Mouse (Mus musculus) intestine, embryonic 14.5 days (tissue): Measurements from ENCODE around the gene Tgds. TPM values are rescaled to one million over a fixed set of nuclear protein-coding genes. Genes with fewer than 3 reads are reported as not detected.
"Not testable (repeated sequence)": the region's sequence is repeated elsewhere in the genome, so short reads cannot be mapped to it uniquely, and the experiment has no call there.

ENCODE experiments used
- ATAC-seq: fragments of 200-750 bp; cut with Nextera tagmentation; replicated peaks from 2 replicates; pipeline ENCODE4 v1.8.0; 2017; ENCODE audit warnings: low read depth, moderate number of reproducible peaks, moderate TSS enrichment, moderate library complexity; ENCODE audit not compliant: low FRiP score, low TSS enrichment
- DNase-seq: peaks from one replicate; pipeline ENCODE4 v3.0.0-alpha.2; 2018; ENCODE audit warnings: low spot score
- H3K27ac ChIP-seq: fragments of 300-500 bp; sonication (generic); 2 replicates; pipeline ENCODE4 v1.5.1; 2014; ENCODE audit warnings: low read depth, mild to moderate bottlenecking, control low read depth
- H3K27me3 ChIP-seq: fragments of 300-500 bp; sonication (generic); replicated peaks from 2 replicates; pipeline ENCODE4 v1.6.1; 2014; ENCODE audit warnings: low read length, control low read depth; ENCODE audit not compliant: control insufficient read depth, insufficient read depth
- H3K36me3 ChIP-seq: fragments of 300-500 bp; sonication (generic); 2 replicates; pipeline ENCODE4 v1.6.1; 2014; ENCODE audit warnings: low read length, control low read depth; ENCODE audit not compliant: control insufficient read depth, insufficient read depth
- H3K4me1 ChIP-seq: fragments of 300-500 bp; sonication (generic); replicated peaks from 2 replicates; pipeline ENCODE4 v1.6.1; 2014; ENCODE audit warnings: low read length, control low read depth, mixed read lengths; ENCODE audit not compliant: control insufficient read depth, insufficient read depth
- H3K4me2 ChIP-seq: fragments of 300-500 bp; sonication (generic); 2 replicates; pipeline ENCODE4 v1.6.1; 2014; ENCODE audit warnings: low read length
- H3K4me3 ChIP-seq: fragments of 300-500 bp; sonication (generic); 2 replicates; pipeline ENCODE4 v1.5.1; 2014; ENCODE audit warnings: low read depth, low read length, control low read depth, mixed read lengths
- H3K9ac ChIP-seq: fragments of 300-500 bp; sonication (generic); 2 replicates; pipeline ENCODE4 v1.6.1; 2014; ENCODE audit warnings: mild to moderate bottlenecking, low read length
- H3K9me3 ChIP-seq: fragments of 300-500 bp; sonication (generic); 2 replicates; pipeline ENCODE4 v1.6.1; 2016; ENCODE audit warnings: low read length, control low read depth; ENCODE audit not compliant: control insufficient read depth
- WGBS: fragments of 180-500 bp; shearing (Covaris S2); extraction: QIAGEN DNeasy Blood & Tissue Kit; methylation state at CpG from one replicate; pipeline ENCODE4 v1.1.7; 2014; 5-methylcytosine and 5-hydroxymethylcytosine counted together
- polyA plus RNA-seq: library from polyadenylated mRNA; unstranded; fragments of >200 nt; fragmentation: Nextera tagmentation; extraction: Ambion mirVana; gene quantifications from 2 replicates; pipeline ENCODE4 v1.2.1, GENCODE M21; 2014

Gene Tgds
- polyA plus RNA-seq, 1 experiment from 2014 or later: 32.9 TPM

- Histone ChIP-seq H3K27me3 (no peaks in the 10 kb centered on the region), H3K9me3 (no peaks in the 10 kb centered on the region), H3K36me3 (peaks cover 65% of the 10 kb centered on the region), H3K27ac (no peak overlapping the region), H3K4me1 (peaks cover 3% of the 10 kb centered on the region), H3K9ac (no peak overlapping the region), H3K4me2 (no peak overlapping the region), H3K4me3 (no peak overlapping the region)
- 87% methylated on average over 5 of the region's 5 CpGs for WGBS
- ATAC-seq (no peak), DNase-seq (no peak)
These were observed 6.3 kb downstream of the Tgds start for GRCm38 (mm10) chr14:118126301-118126700.

GRCm38 (mm10) chr14:118124771-118125170, 7.8 kb downstream of the Tgds start:
- Histone ChIP-seq H3K4me3 (no peak overlapping the region), H3K9me3 (no peaks in the 10 kb centered on the region), H3K9ac (no peak overlapping the region), H3K27me3 (no peaks in the 10 kb centered on the region), H3K4me1 (no peaks in the 10 kb centered on the region), H3K4me2 (no peak overlapping the region), H3K27ac (no peak overlapping the region), H3K36me3 (peaks cover 80% of the 10 kb centered on the region)
- WGBS: 90% methylated on average over 4 of the region's 4 CpGs
- ATAC-seq: no peak
- no peak for DNase-seq

GRCm38 (mm10) chr14:118124129-118124528, 8.4 kb downstream of the Tgds start:
- H3K4me1 ChIP-seq: no peaks in the 10 kb centered on the region
- H3K4me3 ChIP-seq: no peak overlapping the region
- WGBS: 86% methylated on average over 5 of the region's 5 CpGs
- peaks cover 81% of the 10 kb centered on the region for H3K36me3 ChIP-seq
- no peaks in the 10 kb centered on the region for H3K27me3 ChIP-seq
- no peak overlapping the region for H3K9ac ChIP-seq
- ATAC-seq (no peak), DNase-seq (no peak)
- no peak overlapping the region for H3K4me2 ChIP-seq
- H3K27ac ChIP-seq: no peak overlapping the region
- H3K9me3 ChIP-seq: no peaks in the 10 kb centered on the region

DNA sequence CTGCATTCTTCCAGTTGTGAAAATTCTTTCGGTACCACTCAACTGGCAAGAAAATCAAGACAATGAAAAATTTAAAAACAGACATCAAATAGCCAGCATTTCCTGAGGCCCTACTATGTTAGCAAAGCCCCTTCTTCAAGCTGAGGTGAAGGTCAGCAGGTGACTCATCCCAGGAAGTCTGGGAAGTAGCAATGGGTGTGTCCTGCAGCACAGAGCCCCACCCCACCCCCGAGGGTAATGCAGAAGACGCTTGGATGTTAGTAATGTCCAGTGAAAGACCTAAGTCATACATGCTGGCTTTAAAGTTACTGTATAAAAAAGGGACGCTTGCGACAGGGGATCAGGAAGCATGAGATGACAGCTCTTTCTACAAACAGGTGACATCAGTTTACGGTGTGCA, 19.4 kb downstream of the Tgds start:
- no peak overlapping the region for H3K4me3 ChIP-seq
- H3K4me1 ChIP-seq: no peaks in the 10 kb centered on the region
- no peak overlapping the region for H3K4me2 ChIP-seq
- H3K9ac ChIP-seq: no peak overlapping the region
- DNase-seq (no peak), ATAC-seq (no peak)
- H3K27ac ChIP-seq: no peak overlapping the region
- peaks cover 67% of the 10 kb centered on the region for H3K36me3 ChIP-seq
- 87% methylated on average over 6 of the region's 6 CpGs for WGBS
- no peaks in the 10 kb centered on the region for H3K27me3 ChIP-seq
- no peaks in the 10 kb centered on the region for H3K9me3 ChIP-seq

DNA sequence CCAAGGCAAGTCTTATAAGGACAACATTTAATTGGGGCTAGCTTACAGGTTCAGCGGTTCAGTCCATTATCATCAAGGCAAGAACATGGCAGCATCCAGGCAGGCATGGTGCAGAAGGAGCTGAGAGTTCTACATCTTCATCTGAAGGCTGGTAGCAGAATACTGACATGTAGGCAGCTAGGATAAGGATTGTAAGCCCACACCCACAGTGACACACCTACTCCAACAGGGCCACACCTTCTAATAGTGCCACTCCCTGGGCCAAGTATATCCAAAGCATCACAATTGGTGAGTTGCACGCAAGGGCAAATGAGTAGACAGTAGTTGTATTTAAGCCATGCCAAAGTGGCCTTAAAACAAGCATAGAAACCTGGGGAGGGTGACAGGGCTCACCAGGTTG, 25.1 kb downstream of the Tgds start:
- DNase-seq, H3K4me3 ChIP-seq, H3K9me3 ChIP-seq, ATAC-seq, H3K27me3 ChIP-seq, H3K27ac ChIP-seq, H3K9ac ChIP-seq, H3K4me1 ChIP-seq, H3K4me2 ChIP-seq: not testable (repeated sequence)
- peaks cover 14% of the 10 kb centered on the region for H3K36me3 ChIP-seq
- 92% methylated on average over 2 of the region's 2 CpGs for WGBS

DNA sequence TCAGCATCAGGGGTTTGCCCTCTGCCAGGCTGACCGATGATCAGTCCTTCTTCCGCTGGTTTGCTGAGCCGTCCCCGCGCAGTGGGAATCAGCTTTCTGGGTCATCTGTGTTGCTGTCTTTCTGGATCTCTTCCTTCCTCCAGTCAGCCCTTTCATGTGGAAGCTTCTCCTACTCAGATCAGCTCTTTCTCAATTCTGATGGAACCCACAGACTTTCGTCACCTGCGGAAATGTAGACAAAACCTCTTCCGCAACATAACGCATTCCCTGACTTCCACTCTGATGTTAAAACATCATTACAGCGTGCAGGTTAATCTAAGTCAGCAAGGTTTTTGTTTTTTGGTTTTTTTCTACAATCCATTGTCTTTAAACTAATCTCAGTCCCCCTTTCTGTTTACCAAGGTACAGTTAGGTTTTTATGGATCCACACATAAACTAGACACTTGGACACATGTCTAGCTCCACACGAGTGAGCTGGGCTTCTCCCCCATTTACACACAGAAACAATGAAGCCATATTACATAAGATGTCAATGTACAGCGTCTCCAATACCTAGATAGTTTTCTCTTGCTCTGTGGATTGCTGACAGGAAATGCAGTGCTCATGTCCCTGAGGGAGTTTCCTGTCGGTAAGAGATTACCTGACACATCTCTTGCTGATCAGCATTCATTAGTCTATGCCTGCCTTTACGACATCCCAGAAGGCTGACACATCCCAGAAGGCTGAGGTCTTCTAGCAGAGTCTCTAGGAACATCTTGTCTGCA, 31.1 kb downstream of the Tgds start:
- Histone ChIP-seq H3K4me3 (no peak overlapping the region), H3K9me3 (peaks cover 6% of the 10 kb centered on the region; the same call in 1 of the 2 replicates), H3K4me2 (no peak overlapping the region), H3K4me1 (no peaks in the 10 kb centered on the region), H3K36me3 (no peaks in the 10 kb centered on the region), H3K27ac (no peak overlapping the region), H3K27me3 (no peaks in the 10 kb centered on the region), H3K9ac (no peak overlapping the region)
- ATAC-seq (no peak), DNase-seq (no peak)
- 79% methylated on average over 14 of the region's 14 CpGs for WGBS

GRCm38 (mm10) chr14:118098265-118098664, 34.3 kb downstream of the Tgds start:
- H3K36me3 ChIP-seq: no peaks in the 10 kb centered on the region
- H3K4me3 ChIP-seq: no peak overlapping the region
- 57% methylated on average over 2 of the region's 2 CpGs for WGBS
- H3K27ac ChIP-seq: no peak overlapping the region
- no peaks in the 10 kb centered on the region for H3K4me1 ChIP-seq
- no peak overlapping the region for H3K4me2 ChIP-seq
- DNase-seq (no peak), ATAC-seq (no peak)
- no peaks in the 10 kb centered on the region for H3K9me3 ChIP-seq
- no peaks in the 10 kb centered on the region for H3K27me3 ChIP-seq
- no peak overlapping the region for H3K9ac ChIP-seq

- H3K36me3 ChIP-seq: no peaks in the 10 kb centered on the region
- peak overlapping the region; percentile 65 for H3K4me2 ChIP-seq
- peak overlapping the region; percentile 57 for H3K27ac ChIP-seq
- H3K4me1 ChIP-seq: peaks cover 6% of the 10 kb centered on the region; the same call in 1 of the 2 replicates
- H3K9me3 ChIP-seq: no peaks in the 10 kb centered on the region
- peak overlapping the region; percentile 41 for H3K9ac ChIP-seq
- peak overlapping the region; percentile 79 for H3K4me3 ChIP-seq
- H3K27me3 ChIP-seq: no peaks in the 10 kb centered on the region
- ATAC-seq (peak; percentile 63), DNase-seq (no peak)
- WGBS: under 1% methylated on average over 18 of the region's 18 CpGs
These were observed 42.7 kb downstream of the Tgds start for GRCm38 (mm10) chr14:118089806-118090392.
